Mouse (Mus musculus): ENCODE results near the gene Defb39. TPM values are rescaled to one million over a fixed set of nuclear protein-coding genes. Genes with fewer than 3 reads are reported as not detected.

The Defb39 gene
- total RNA-seq (2021) = not detected

- DNase-seq = no peak
- intact Hi-C loops (cut with DNase I) = no loop called here
Observed at GRCm38 (mm10) chr8:19064710-19065109, at the start of gene Defb39. Defb39 (minus strand) TSS chr8:19064810.

- no peak for DNase-seq
- intact Hi-C loops (cut with DNase I) = no loop called here
Observed at GRCm38 (mm10) chr8:19066013-19066412, 1.4 kb upstream of the Defb39 start.

GRCm38 (mm10) chr8:19062891-19063290, 1.7 kb downstream of the Defb39 start:
- no peak for DNase-seq

GRCm38 (mm10) chr8:19045242-19045641, 19.4 kb downstream of the Defb39 start:
- DNase-seq = no peak
- intact Hi-C loops (cut with DNase I) = no loop called here

More at GRCm38 (mm10) chr8:19062891-19063290, 1.7 kb downstream of the Defb39 start:
- intact Hi-C loops (cut with DNase I) = no loop called here

GRCm38 (mm10) chr8:19026466-19026865, 38.1 kb downstream of the Defb39 start, which contains the start of gene Defb38:
Defb38 (minus strand) TSS chr8:19026566.
- intact Hi-C loops (cut with DNase I) = no loop called here
- DNase-seq = no peak

Other genes starting within 250 kb of the Defb39 start
- not detected for gene Defb40, start 86.6 kb downstream of the Defb39 start, total RNA-seq (2021)
- gene Defb37, start 73.8 kb downstream of the Defb39 start, total RNA-seq (2021) = not detected
- gene Defb38, start 38.2 kb downstream of the Defb39 start, total RNA-seq (2021) = not detected
- gene Defb12, start 50.0 kb upstream of the Defb39 start, total RNA-seq (2021) = not detected
- not detected for gene Defb34, start 58.9 kb upstream of the Defb39 start, total RNA-seq (2021)
- not detected for gene Gm45826, start 76.0 kb upstream of the Defb39 start, total RNA-seq (2021)
- not detected for gene Defb14, start 129.5 kb upstream of the Defb39 start, total RNA-seq (2021)
- gene Defb4, start 133.9 kb upstream of the Defb39 start, total RNA-seq (2021) = not detected
- not detected for gene Defb6, start 160.7 kb upstream of the Defb39 start, total RNA-seq (2021)
- not detected for gene Defb46, start 175.1 kb upstream of the Defb39 start, total RNA-seq (2021)
- gene Defb5, start 182.8 kb upstream of the Defb39 start, total RNA-seq (2021) = not detected
- not detected for gene Defb3, start 228.6 kb upstream of the Defb39 start, total RNA-seq (2021)